Mouse (Mus musculus) CD4-positive helper T cell, adult 2 months (primary cell): ENCODE data around the gene Pask.

Experiments used
- DNase-seq: peaks from one replicate; pipeline ENCODE4 v3.0.0-alpha.2; 2012; ENCODE audit warnings: low read depth, missing footprints, low spot score

Gene Pask

DNA sequence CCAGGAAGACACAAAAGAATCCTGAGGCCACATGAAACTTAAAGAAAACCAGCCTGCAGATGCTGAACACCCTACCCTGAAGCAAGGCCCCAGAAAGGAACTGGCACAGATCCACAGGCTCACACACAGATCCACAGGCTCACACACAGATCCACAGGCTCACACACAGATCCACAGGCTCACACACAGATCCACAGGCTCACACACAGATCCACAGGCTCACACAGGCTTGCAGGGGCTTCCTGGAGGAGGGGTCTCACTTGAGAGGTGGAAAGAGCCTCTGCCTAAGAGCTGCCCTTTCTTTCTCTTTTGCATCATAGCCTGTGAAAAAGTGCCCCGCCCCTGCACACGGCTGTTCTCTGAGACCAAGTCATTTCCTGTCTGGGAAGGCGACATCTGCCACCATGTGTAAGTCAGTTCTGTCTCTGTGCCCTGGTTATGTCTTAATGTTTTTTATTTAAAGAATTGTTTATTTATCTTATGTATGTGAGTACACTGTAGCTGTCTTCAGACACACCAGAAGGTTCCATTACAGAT, 53.5 kb downstream of the Pask start:
- DNase-seq, result no peak

DNA sequence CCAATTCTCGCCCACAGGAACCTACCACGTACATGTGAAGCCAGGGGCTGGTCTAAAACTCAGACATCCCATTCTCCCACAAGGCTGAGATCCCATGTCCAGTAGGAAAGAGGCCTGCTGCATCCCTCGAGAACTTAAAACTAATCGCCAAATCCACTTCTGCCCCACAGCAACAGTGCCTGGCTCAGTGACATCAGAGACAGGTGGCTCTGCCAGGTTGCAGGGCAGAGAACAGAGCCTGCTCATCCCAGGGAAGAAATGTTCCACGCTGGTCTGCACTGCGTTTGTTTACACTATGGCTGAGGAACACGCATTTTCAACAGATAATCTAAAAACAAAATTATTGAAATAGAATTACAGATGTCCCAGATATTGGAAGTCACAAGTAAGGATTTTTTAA, 66.2 kb downstream of the Pask start:
- DNase-seq, result no peak

DNA sequence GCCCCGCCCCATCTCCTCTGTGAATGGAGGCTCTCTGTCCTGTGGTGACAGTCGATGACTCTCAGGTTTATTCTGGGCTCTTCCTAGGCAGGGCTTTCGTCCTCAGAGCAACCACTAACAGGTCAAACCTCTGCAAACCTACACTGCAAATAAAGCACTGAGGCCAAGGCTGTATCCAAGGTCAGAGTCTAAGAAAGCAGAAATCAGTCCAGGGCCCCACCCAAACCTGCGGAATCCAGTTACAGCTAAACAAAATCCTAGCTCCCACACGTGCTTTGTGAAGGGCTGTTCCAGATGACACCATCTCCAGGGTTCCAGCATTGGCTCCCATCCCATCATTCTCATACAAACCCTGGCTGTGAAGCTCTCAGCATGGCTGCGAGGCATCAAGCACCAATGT, 67.7 kb downstream of the Pask start:
- DNase-seq, result no peak

DNA sequence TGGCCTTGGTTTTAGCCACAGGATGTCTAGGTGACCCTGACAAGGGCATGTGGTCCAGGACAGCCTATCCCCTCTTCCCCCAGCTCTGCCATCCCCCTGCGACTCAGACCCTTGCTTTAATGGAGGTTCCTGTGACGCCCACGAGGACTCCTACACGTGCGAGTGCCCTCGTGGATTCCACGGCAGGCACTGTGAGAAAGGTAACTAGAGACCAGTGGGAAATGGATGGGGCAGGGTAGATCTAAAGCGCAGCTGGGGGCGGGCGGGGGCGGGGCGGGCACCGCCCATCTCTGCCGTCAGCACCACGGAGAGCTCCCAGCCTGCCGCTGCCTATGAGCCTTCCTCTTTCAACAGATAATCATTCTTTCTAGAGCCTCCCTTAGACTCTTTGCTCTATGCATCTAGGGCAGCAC, 70.9 kb downstream of the Pask start:
- peak; percentile 35 for DNase-seq

DNA sequence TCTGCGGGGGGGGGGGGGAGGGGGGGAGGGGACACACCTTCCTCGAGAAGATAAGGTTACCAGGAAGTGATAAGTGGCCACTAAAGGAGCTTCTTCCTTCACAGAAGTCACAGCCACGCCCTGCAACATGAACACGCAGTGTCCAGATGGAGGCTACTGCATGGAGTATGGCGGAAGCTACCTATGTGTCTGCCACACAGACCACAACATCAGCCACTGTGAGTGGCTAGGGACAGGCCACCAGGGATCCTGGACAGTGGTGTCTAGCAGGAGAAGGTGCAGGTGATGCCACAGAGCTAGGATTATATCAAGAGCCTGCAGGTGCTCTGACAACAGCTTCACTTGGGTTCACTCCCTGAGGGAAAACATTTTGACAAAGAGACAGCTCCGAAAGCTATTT, 71.5 kb downstream of the Pask start:
- DNase-seq, result no peak

DNA sequence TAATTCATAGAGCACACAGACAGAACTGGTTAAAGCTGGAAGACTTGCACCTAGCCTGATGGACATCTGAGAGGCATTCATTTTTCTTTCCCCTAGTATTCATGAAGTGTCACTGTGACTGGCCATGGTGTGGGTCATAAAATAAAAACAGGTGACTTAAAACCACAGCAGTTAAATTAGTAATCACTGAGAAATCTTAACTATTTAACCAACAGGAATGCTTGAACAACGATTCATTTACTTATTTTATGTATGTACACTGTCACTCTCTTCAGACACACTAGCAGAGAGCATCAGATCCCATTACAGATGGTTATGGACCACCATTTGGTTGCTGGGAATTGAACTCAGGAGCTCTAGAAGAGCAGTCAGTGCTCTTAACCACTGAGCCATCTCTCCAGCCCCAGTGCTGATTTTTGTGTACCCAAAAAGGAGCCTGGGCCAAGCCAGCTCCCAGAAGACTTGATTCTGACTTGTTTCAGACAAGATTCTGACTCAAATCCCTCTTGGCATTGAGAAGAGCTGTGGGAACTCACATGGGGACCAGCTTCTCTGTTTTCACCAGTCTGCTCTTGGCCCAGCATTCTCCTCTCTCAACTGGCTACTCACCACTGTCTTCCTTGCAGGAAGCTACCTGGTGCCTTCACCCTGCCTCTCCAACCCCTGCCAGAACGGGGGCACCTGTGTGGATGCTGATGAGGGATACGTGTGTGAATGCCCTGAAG, 72.6 kb downstream of the Pask start:
- no peak for DNase-seq

DNA sequence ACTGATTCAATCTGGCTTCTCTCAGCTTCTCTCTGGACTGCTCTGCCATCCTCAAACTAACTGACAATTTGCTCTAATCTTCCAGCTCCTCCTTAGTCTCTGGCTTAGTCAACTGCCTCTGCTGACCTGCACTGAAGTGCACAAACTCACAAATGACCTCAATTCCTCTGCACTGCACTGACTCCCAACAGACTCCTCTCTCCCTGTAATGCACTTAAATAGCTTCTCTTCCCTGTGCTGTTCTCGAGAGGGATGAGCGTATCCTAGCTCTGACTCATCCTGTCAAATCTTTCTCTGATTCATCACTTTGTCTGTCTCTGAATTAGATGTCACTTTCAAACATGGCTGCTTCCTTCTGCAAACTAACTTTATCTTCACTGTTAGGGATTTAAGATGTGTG, 75.0 kb downstream of the Pask start:
- no peak for DNase-seq

DNA sequence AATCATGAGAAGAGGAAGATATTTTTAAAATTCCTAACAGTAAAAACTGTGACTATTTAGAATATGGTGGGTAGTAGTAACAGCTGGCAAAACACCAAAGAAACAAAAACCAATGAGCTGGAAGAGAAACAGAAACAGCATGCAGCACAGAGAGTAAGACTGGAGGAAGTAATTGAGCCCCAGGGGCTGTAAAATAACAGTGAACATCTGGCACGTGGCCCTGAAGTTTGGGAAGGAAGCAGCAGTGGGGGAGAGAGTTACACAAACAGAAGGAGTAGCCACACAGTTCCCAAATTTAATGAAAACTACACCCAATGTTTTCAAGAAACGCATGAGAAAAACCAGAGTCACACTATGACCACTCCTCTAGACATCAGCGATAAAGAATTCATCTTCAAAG, 76.1 kb downstream of the Pask start:
- DNase-seq, result no peak
